Mouse (Mus musculus) midbrain, embryonic 13.5 days (tissue): ENCODE results near the gene Rap1a. TPM values are rescaled to one million over a fixed set of nuclear protein-coding genes. Genes with fewer than 3 reads are reported as not detected.

Experiments used
- ATAC-seq: fragments of 200-750 bp; cut with Nextera tagmentation; 2 replicates; pipeline ENCODE4 v1.8.0; 2017; ENCODE audit warnings: mild to moderate bottlenecking, moderate TSS enrichment, moderate library complexity
- H3K27ac ChIP-seq: fragments of 300-500 bp; sonication (generic); 2 replicates; pipeline ENCODE4 v1.5.1; 2015; ENCODE audit warnings: inconsistent platforms, mild to moderate bottlenecking, moderate library complexity
- H3K27me3 ChIP-seq: fragments of 300-500 bp; sonication (generic); 2 replicates; pipeline ENCODE4 v1.6.1; 2015; ENCODE audit warnings: mild to moderate bottlenecking, inconsistent platforms
- H3K36me3 ChIP-seq: fragments of 300-500 bp; sonication (generic); 2 replicates; pipeline ENCODE4 v1.6.1; 2015; ENCODE audit warnings: mild to moderate bottlenecking, inconsistent platforms
- H3K4me1 ChIP-seq: fragments of 300-500 bp; sonication (generic); replicated peaks from 2 replicates; pipeline ENCODE4 v1.6.1; 2015; ENCODE audit warnings: inconsistent platforms
- H3K4me2 ChIP-seq: fragments of 300-500 bp; sonication (generic); replicated peaks from 2 replicates; pipeline ENCODE4 v1.6.1; 2015; ENCODE audit warnings: moderate library complexity, mild to moderate bottlenecking, inconsistent platforms
- H3K4me3 ChIP-seq: fragments of 300-500 bp; sonication (generic); replicated peaks from 2 replicates; pipeline ENCODE4 v1.5.1; 2015; ENCODE audit warnings: mild to moderate bottlenecking, inconsistent platforms
- H3K9ac ChIP-seq: fragments of 300-500 bp; sonication (generic); replicated peaks from 2 replicates; pipeline ENCODE4 v1.6.1; 2015; ENCODE audit warnings: mild to moderate bottlenecking, inconsistent platforms
- H3K9me3 ChIP-seq: fragments of 300-500 bp; sonication (generic); 2 replicates; pipeline ENCODE4 v1.6.1; 2016; ENCODE audit warnings: mild to moderate bottlenecking, inconsistent platforms
- WGBS: fragments of 180-500 bp; shearing (Covaris S2); methylation state at CpG from one replicate; pipeline ENCODE4 v1.1.7; 2015; 5-methylcytosine and 5-hydroxymethylcytosine counted together
- polyA plus RNA-seq: library from polyadenylated mRNA; unstranded; fragments of >200 nt; fragmentation: Nextera tagmentation; extraction: Ambion mirVana; gene quantifications from 2 replicates; pipeline ENCODE4 v1.2.1, GENCODE M21; 2015

Rap1a gene
- polyA plus RNA-seq, 1 experiment from 2014 or later, result 76.1 TPM

GRCm38 (mm10) chr3:105820272-105820671 is 19.1 kb upstream of the Rap1a start:
- no peak overlapping the region for H3K9ac ChIP-seq
- ATAC-seq, result no peak
- no peaks in the 10 kb centered on the region for H3K4me1 ChIP-seq
- no peaks in the 10 kb centered on the region for H3K9me3 ChIP-seq
- H3K27me3 ChIP-seq, result no peaks in the 10 kb centered on the region
- no peak overlapping the region for H3K4me3 ChIP-seq
- 87% methylated on average over 3 of the region's 3 CpGs for WGBS
- H3K4me2 ChIP-seq, result no peak overlapping the region
- no peaks in the 10 kb centered on the region for H3K36me3 ChIP-seq
- H3K27ac ChIP-seq, result no peak overlapping the region

GRCm38 (mm10) chr3:105818130-105819004 is 17.2 kb upstream of the Rap1a start:
- Histone ChIP-seq H3K9ac (no peak overlapping the region), H3K36me3 (no peaks in the 10 kb centered on the region), H3K4me2 (no peak overlapping the region), H3K27ac (no peak overlapping the region), H3K9me3 (no peaks in the 10 kb centered on the region), H3K4me1 (no peaks in the 10 kb centered on the region), H3K4me3 (no peak overlapping the region), H3K27me3 (no peaks in the 10 kb centered on the region)
- no peak for ATAC-seq
- WGBS, result 69% methylated on average over 6 of the region's 6 CpGs

- H3K4me1 ChIP-seq, result 0 out of 2 replicates have a peak, but pooled peaks cover 9% of the 10 kb centered on the region
- H3K27ac ChIP-seq, result no peak overlapping the region
- H3K27me3 ChIP-seq, result no peaks in the 10 kb centered on the region
- H3K4me2 ChIP-seq, result no peak overlapping the region
- no peak for ATAC-seq
- no peak overlapping the region for H3K4me3 ChIP-seq
- WGBS, result 87% methylated on average over 8 of the region's 8 CpGs
- H3K9ac ChIP-seq, result no peak overlapping the region
- H3K9me3 ChIP-seq, result no peaks in the 10 kb centered on the region
- H3K36me3 ChIP-seq, result no peaks in the 10 kb centered on the region
Observed at GRCm38 (mm10) chr3:105816089-105816488, 15.0 kb upstream of the Rap1a start.

- ATAC-seq, result no peak
- no peak overlapping the region for H3K4me3 ChIP-seq
- no peaks in the 10 kb centered on the region for H3K27me3 ChIP-seq
- no peak overlapping the region for H3K9ac ChIP-seq
- H3K4me2 ChIP-seq, result no peak overlapping the region
- H3K27ac ChIP-seq, result no peak overlapping the region
- H3K36me3 ChIP-seq, result no peaks in the 10 kb centered on the region
- 88% methylated on average over 10 of the region's 10 CpGs for WGBS
- no peaks in the 10 kb centered on the region for H3K9me3 ChIP-seq
- H3K4me1 ChIP-seq, result 0 out of 2 replicates have a peak, but pooled peaks cover 9% of the 10 kb centered on the region
Observed at GRCm38 (mm10) chr3:105815236-105815904, 14.2 kb upstream of the Rap1a start.

GRCm38 (mm10) chr3:105811146-105811545 is 10.0 kb upstream of the Rap1a start:
- no peak overlapping the region for H3K4me3 ChIP-seq
- no peaks in the 10 kb centered on the region for H3K27me3 ChIP-seq
- 0 out of 2 replicates have a peak, but pooled peaks cover 9% of the 10 kb centered on the region for H3K4me1 ChIP-seq
- H3K36me3 ChIP-seq, result no peaks in the 10 kb centered on the region
- no peak overlapping the region for H3K9ac ChIP-seq
- H3K4me2 ChIP-seq, result no peak overlapping the region
- WGBS, result 90% methylated on average over 2 of the region's 2 CpGs
- ATAC-seq, result no peak
- no peak overlapping the region for H3K27ac ChIP-seq
- no peaks in the 10 kb centered on the region for H3K9me3 ChIP-seq

GRCm38 (mm10) chr3:105808179-105809037 is 7.3 kb upstream of the Rap1a start:
- H3K4me2 ChIP-seq, result no peak overlapping the region
- no peak overlapping the region for H3K9ac ChIP-seq
- no peaks in the 10 kb centered on the region for H3K9me3 ChIP-seq
- H3K36me3 ChIP-seq, result no peaks in the 10 kb centered on the region
- WGBS, result 82% methylated on average over 14 of the region's 14 CpGs
- H3K27ac ChIP-seq, result no peak overlapping the region
- 0 out of 2 replicates have a peak, but pooled peaks have one; percentile 55 for ATAC-seq
- no peak overlapping the region for H3K4me3 ChIP-seq
- H3K27me3 ChIP-seq, result no peaks in the 10 kb centered on the region
- 0 out of 2 replicates have a peak, but pooled peaks cover 9% of the 10 kb centered on the region for H3K4me1 ChIP-seq

GRCm38 (mm10) chr3:105807672-105808071 is 6.5 kb upstream of the Rap1a start:
- ATAC-seq, result no peak
- Histone ChIP-seq H3K27ac (no peak overlapping the region), H3K4me2 (no peak overlapping the region), H3K4me3 (no peak overlapping the region), H3K27me3 (no peaks in the 10 kb centered on the region), H3K36me3 (no peaks in the 10 kb centered on the region), H3K4me1 (0 out of 2 replicates have a peak, but pooled peaks cover 6% of the 10 kb centered on the region), H3K9ac (no peak overlapping the region), H3K9me3 (no peaks in the 10 kb centered on the region)
- 87% methylated on average over 1 of the region's 1 CpGs for WGBS

DNA sequence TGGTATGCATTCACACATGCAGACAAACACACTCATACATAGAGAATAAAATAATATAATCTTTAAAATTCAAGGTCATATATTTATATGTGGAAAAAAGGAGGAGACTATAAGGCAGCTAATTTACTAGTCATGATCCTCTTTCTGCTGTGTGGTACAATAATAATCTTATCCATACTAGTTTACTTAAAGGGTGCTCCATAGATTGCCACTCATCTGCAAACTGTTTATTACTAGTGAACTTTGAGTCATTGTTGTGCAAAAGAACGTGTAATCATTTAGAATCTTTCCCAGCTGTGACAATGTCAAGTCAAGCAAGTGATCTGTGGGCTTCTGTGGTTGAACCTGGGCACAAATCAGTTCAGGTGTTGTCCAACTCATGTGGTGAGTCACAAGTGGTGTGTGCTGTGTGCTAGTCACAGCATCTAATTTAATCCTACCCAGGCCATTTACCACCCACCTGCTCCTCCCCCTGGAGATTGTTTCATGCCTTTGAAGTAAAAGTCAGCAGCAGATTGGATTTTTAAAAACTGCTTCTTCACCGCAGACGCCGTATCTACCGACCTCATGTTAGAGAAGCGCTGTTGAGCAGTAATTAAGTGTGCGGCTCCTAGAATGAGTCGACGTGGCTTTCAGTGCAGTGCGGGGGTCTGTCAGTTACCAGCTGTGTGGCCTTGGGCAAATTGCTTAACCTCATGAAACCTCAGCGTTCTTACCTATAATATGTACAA is 5.5 kb upstream of the Rap1a start:
- no peak for ATAC-seq
- peaks cover 1% of the 10 kb centered on the region; the same call in 1 of the 2 replicates for H3K4me1 ChIP-seq
- H3K4me3 ChIP-seq, result no peak overlapping the region
- H3K9ac ChIP-seq, result no peak overlapping the region
- 61% methylated on average over 11 of the region's 11 CpGs for WGBS
- no peaks in the 10 kb centered on the region for H3K36me3 ChIP-seq
- H3K27ac ChIP-seq, result no peak overlapping the region
- no peak overlapping the region for H3K4me2 ChIP-seq
- H3K9me3 ChIP-seq, result no peaks in the 10 kb centered on the region
- H3K27me3 ChIP-seq, result no peaks in the 10 kb centered on the region

DNA sequence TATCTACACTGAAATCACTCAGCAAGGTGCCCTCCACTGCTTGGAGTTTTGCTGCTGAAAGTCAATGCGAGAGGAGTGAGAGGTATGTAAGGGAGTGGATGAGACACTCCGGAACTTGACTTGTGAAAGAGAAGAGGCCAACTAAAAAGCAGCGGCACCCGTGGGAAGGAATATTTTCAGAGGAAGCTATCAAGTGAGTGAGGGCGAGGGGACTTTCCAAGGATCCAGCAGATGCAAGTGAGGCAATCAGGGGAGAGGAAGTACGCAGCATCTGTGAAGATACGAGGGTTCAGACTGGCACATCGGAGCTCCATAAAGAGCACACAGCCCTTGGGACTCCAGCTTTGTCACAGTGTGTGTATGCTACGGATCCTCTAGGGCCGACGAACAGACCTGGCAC is 2.5 kb upstream of the Rap1a start:
- no peak overlapping the region for H3K9ac ChIP-seq
- H3K27ac ChIP-seq, result no peak overlapping the region
- H3K36me3 ChIP-seq, result no peaks in the 10 kb centered on the region
- no peak for ATAC-seq
- no peak overlapping the region for H3K4me2 ChIP-seq
- H3K4me1 ChIP-seq, result peaks cover 22% of the 10 kb centered on the region
- H3K27me3 ChIP-seq, result no peaks in the 10 kb centered on the region
- 92% methylated on average over 11 of the region's 11 CpGs for WGBS
- H3K4me3 ChIP-seq, result no peak overlapping the region
- no peaks in the 10 kb centered on the region for H3K9me3 ChIP-seq

GRCm38 (mm10) chr3:105800675-105801190 is 403 bp downstream of the Rap1a start:
- no peaks in the 10 kb centered on the region for H3K9me3 ChIP-seq
- no peaks in the 10 kb centered on the region for H3K36me3 ChIP-seq
- peak overlapping the region; percentile 88 for H3K4me2 ChIP-seq
- peak; percentile 83 for ATAC-seq
- peak overlapping the region; percentile 92 for H3K27ac ChIP-seq
- peaks cover 32% of the 10 kb centered on the region for H3K4me1 ChIP-seq
- H3K4me3 ChIP-seq, result peak overlapping the region; percentile 87
- H3K27me3 ChIP-seq, result no peaks in the 10 kb centered on the region
- under 1% methylated on average over 45 of the region's 59 CpGs for WGBS
- H3K9ac ChIP-seq, result peak overlapping the region; percentile 92

- no peak for ATAC-seq
- no peaks in the 10 kb centered on the region for H3K27me3 ChIP-seq
- no peaks in the 10 kb centered on the region for H3K36me3 ChIP-seq
- no peaks in the 10 kb centered on the region for H3K9me3 ChIP-seq
- WGBS, result under 1% methylated on average over 12 of the region's 12 CpGs
- peak overlapping the region; percentile 87 for H3K4me3 ChIP-seq
- peak overlapping the region; percentile 92 for H3K27ac ChIP-seq
- H3K4me1 ChIP-seq, result peaks cover 32% of the 10 kb centered on the region
- H3K4me2 ChIP-seq, result peak overlapping the region; percentile 88
- H3K9ac ChIP-seq, result peak overlapping the region; percentile 92
Observed at GRCm38 (mm10) chr3:105800156-105800674, 921 bp downstream of the Rap1a start.
